In genomic region chr7:73392359-73392758, GRCm38 (mm10) we compare ENCODE assay signal across 8 mouse cellular contexts. TPM values are rescaled to one million over a fixed set of nuclear protein-coding genes. Genes with fewer than 3 reads are reported as not detected.
DNase-seq lines count a peak whose midpoint lies in the region; ATAC-seq and TF ChIP-seq lines count a peak whose summit lies in the region.

No protein-coding gene starts in this region.

- H3K27me3 ChIP-seq in lung, embryonic 15.5 days = no peaks in the 10 kb centered on the region
- H3K27me3 ChIP-seq in embryonic facial prominence, embryonic 13.5 days = peaks cover 14% of the 10 kb centered on the region; the same call in 1 of the 2 replicates
- peaks cover 32% of the 10 kb centered on the region for H3K27me3 ChIP-seq in intestine, postnatal 0 days (replicated peaks; ENCODE audit: control insufficient read depth, insufficient read depth, low read length)
- H3K27me3 ChIP-seq in neural tube, embryonic 15.5 days (replicated peaks) = no peaks in the 10 kb centered on the region

- H3K4me2 ChIP-seq in lung, embryonic 15.5 days = peak overlapping the region; percentile 76
- peak overlapping the region; percentile 78 for H3K4me2 ChIP-seq in embryonic facial prominence, embryonic 13.5 days
- peak overlapping the region; percentile 75 for H3K4me2 ChIP-seq in intestine, postnatal 0 days (replicated peaks; ENCODE audit: low read depth)
- peak overlapping the region; percentile 93 for H3K4me2 ChIP-seq in neural tube, embryonic 15.5 days

- H3K4me3 ChIP-seq in lung, embryonic 15.5 days = peak overlapping the region; percentile 80
- H3K4me3 ChIP-seq in embryonic facial prominence, embryonic 13.5 days = peak overlapping the region; percentile 87
- peak overlapping the region; percentile 57 for H3K4me3 ChIP-seq in intestine, postnatal 0 days (ENCODE audit: low read depth, low read length)
- H3K4me3 ChIP-seq in neural tube, embryonic 15.5 days (replicated peaks) = peak overlapping the region; percentile 60

- H3K4me1 ChIP-seq in lung, embryonic 15.5 days = peaks cover 52% of the 10 kb centered on the region
- H3K4me1 ChIP-seq in embryonic facial prominence, embryonic 13.5 days = peaks cover 61% of the 10 kb centered on the region
- H3K4me1 ChIP-seq in intestine, postnatal 0 days (replicated peaks; ENCODE audit: control insufficient read depth, insufficient read depth, low read length) = no peaks in the 10 kb centered on the region
- peaks cover 65% of the 10 kb centered on the region for H3K4me1 ChIP-seq in neural tube, embryonic 15.5 days

- no peaks in the 10 kb centered on the region for H3K9me3 ChIP-seq in lung, embryonic 15.5 days
- no peaks in the 10 kb centered on the region for H3K9me3 ChIP-seq in embryonic facial prominence, embryonic 13.5 days
- H3K9me3 ChIP-seq in intestine, postnatal 0 days (ENCODE audit: control insufficient read depth) = no peaks in the 10 kb centered on the region
- H3K9me3 ChIP-seq in neural tube, embryonic 15.5 days (replicated peaks) = no peaks in the 10 kb centered on the region

- under 1% methylated on average over 9 of the region's 9 CpGs for WGBS in lung, embryonic 15.5 days
- WGBS in embryonic facial prominence, embryonic 13.5 days = under 1% methylated on average over 9 of the region's 9 CpGs
- WGBS in intestine, postnatal 0 days = 17% methylated on average over 9 of the region's 9 CpGs
- 7% methylated on average over 9 of the region's 9 CpGs for WGBS in neural tube, embryonic 15.5 days

- no peak for DNase-seq in lung, adult 18-20 months
- no peak for DNase-seq in urinary bladder, postnatal 4 days (ENCODE audit: low spot score in 2 of 2)
- DNase-seq in urinary bladder, postnatal 10 days (ENCODE audit: low spot score) = no peak
- DNase-seq in layer of hippocampus, adult 18-20 months (ENCODE audit: low spot score in 2 of 2) = no peak

- H3K36me3 ChIP-seq in lung, embryonic 15.5 days = no peaks in the 10 kb centered on the region
- no peaks in the 10 kb centered on the region for H3K36me3 ChIP-seq in embryonic facial prominence, embryonic 13.5 days
- H3K36me3 ChIP-seq in intestine, postnatal 0 days (ENCODE audit: control insufficient read depth, insufficient read depth) = no peaks in the 10 kb centered on the region
- no peaks in the 10 kb centered on the region for H3K36me3 ChIP-seq in neural tube, embryonic 15.5 days

- no peak for TF ChIP-seq CTCF in intestine, postnatal 0 days (IDR thresholded peaks at IDR 0.05; ENCODE audit: low read depth)

- peak overlapping the region; percentile 95 for H3K27ac ChIP-seq in lung, embryonic 15.5 days
- H3K27ac ChIP-seq in embryonic facial prominence, embryonic 13.5 days = peak overlapping the region; percentile 99
- no peak overlapping the region for H3K27ac ChIP-seq in intestine, postnatal 0 days (ENCODE audit: low read depth, low read length)
- peak overlapping the region; percentile 87 for H3K27ac ChIP-seq in neural tube, embryonic 15.5 days (replicated peaks)

- H3K9ac ChIP-seq in lung, embryonic 15.5 days = peak overlapping the region; percentile 76
- peak overlapping the region; percentile 95 for H3K9ac ChIP-seq in embryonic facial prominence, embryonic 13.5 days
- H3K9ac ChIP-seq in intestine, postnatal 0 days (ENCODE audit: low read depth, low read length) = no peak overlapping the region
- peak overlapping the region; percentile 67 for H3K9ac ChIP-seq in neural tube, embryonic 15.5 days (replicated peaks)

- ATAC-seq in lung, embryonic 15.5 days (ENCODE audit: borderline replicate concordance, extremely low read depth, low FRiP score, low TSS enrichment) = no peak
- ATAC-seq in embryonic facial prominence, embryonic 13.5 days (ENCODE audit: insufficient number of reproducible peaks, insufficient read depth, low FRiP score, low TSS enrichment, low read depth) = no peak
- no peak for ATAC-seq in intestine, postnatal 0 days
- no peak for ATAC-seq in neural tube, embryonic 15.5 days (ENCODE audit: low FRiP score)

RNA-seq across cellular contexts. Expression of gene Rgma, which starts 17.1 kb away (rescaled TPM):
- polyA plus RNA-seq in lung, embryonic 15.5 days (2015; fragmentation: Nextera tagmentation; extraction: Ambion mirVana) = 11.7 and 12.9 TPM in 2 replicates
- 21.8 and 23.6 TPM in 2 replicates for polyA plus RNA-seq in embryonic facial prominence, embryonic 13.5 days (2015; fragmentation: Nextera tagmentation; extraction: Ambion mirVana)
- polyA plus RNA-seq in intestine, postnatal 0 days (2015; fragmentation: Nextera tagmentation; extraction: Ambion mirVana) = 4.9 and 6.0 TPM in 2 replicates
- 32.3 and 32.7 TPM in 2 replicates for polyA plus RNA-seq in neural tube, embryonic 15.5 days (2015; fragmentation: Nextera tagmentation; extraction: Ambion mirVana)
- 10 to 100 TPM; 49.3 to 56.0 TPM for total RNA-seq in layer of hippocampus, adult 18-20 months (2021)
